Mouse (Mus musculus): ENCODE results near the gene Tubg2.

DNA sequence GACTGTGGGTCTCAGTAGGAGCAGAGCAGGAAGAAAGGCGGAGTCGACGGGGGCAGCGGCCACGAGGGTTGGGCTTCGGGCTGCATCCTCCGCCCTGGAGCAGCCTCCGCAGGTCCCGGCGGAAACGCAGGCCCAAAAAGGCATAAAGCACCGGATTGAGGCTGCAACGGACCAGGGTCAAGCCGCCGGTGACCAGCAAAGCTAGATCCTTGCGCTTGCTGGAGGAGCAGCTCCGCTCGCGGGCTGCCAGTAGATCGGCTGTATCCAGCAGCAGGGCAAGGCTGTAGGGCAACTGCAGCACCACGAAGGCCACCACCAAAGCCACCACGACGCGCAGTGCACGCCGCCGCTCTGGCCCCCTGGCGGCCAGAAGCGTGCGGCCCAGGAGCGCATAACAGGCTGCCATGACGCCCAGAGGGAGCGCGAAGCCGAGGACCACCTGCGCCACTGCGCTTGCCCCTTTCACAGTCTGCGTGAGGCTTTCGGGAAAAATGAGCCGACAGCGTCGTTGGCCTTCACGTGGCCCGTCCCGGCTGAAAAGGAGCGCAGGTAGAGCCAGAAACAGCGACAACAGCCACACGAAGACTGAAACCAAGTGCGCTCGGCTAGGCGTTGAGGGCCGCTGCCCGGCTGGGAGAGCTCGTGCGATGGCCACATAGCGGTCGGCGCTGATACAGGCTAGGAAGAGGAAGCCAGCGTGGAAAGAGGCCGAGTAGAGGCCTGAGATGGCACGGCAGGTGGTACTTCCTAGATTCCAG lies 18.1 kb downstream of the Tubg2 start:
- TF ChIP-seq CTCF (IDR thresholded peaks at IDR 0.05; ENCODE audit: insufficient read depth, low read length) (peak; percentile 62), POLR2A (IDR thresholded peaks at IDR 0.05; ENCODE audit: borderline replicate concordance, extremely low read depth, low read depth, low read length) (peak; percentile 38; the same call in 1 of the 2 replicates)

Measured in lung, adult 2 months (tissue).